Mouse (Mus musculus): ENCODE measurements at regions not wholly inside any gene's neighbourhood (a gene's known extent, or its start where the extent isn't known, plus 50 kb on each side); places are given as distances from the start of the nearest gene placed in this dataset.

GRCm38 (mm10) chr12:70617024-70617423, 164.1 kb downstream of the Tmx1 start:
- WGBS: 93% methylated on average over 1 of the region's 1 CpGs
- Histone ChIP-seq H3K4me2 (replicated peaks) (no peak overlapping the region), H3K4me3 (no peak overlapping the region), H3K9me3 (replicated peaks) (no peaks in the 10 kb centered on the region), H3K4me1 (0 out of 2 replicates have a peak, but pooled peaks cover 6% of the 10 kb centered on the region), H3K9ac (no peak overlapping the region), H3K36me3 (no peaks in the 10 kb centered on the region), H3K27ac (no peak overlapping the region), H3K27me3 (no peaks in the 10 kb centered on the region)
- ATAC-seq (ENCODE audit: low FRiP score): no peak

GRCm38 (mm10) chr12:70617979-70618378, 165.1 kb downstream of the Tmx1 start:
- H3K36me3 ChIP-seq: no peaks in the 10 kb centered on the region
- H3K27ac ChIP-seq: no peak overlapping the region
- H3K9ac ChIP-seq: no peak overlapping the region
- H3K27me3 ChIP-seq: no peaks in the 10 kb centered on the region
- no peak overlapping the region for H3K4me3 ChIP-seq
- 0 out of 2 replicates have a peak, but pooled peaks cover 6% of the 10 kb centered on the region for H3K4me1 ChIP-seq
- no peaks in the 10 kb centered on the region for H3K9me3 ChIP-seq (replicated peaks)
- ATAC-seq (ENCODE audit: low FRiP score): no peak
- no peak overlapping the region for H3K4me2 ChIP-seq (replicated peaks)
- WGBS: 83% methylated on average over 3 of the region's 3 CpGs

GRCm38 (mm10) chr12:70619436-70619835, 166.5 kb downstream of the Tmx1 start:
- 89% methylated on average over 2 of the region's 2 CpGs for WGBS
- H3K27ac ChIP-seq: no peak overlapping the region
- 0 out of 2 replicates have a peak, but pooled peaks cover 6% of the 10 kb centered on the region for H3K4me1 ChIP-seq

GRCm38 (mm10) chr12:70622019-70622418, 169.1 kb downstream of the Tmx1 start:
- no peak overlapping the region for H3K4me2 ChIP-seq (replicated peaks)
- no peaks in the 10 kb centered on the region for H3K9me3 ChIP-seq (replicated peaks)
- H3K4me1 ChIP-seq: no peaks in the 10 kb centered on the region
- no peak for ATAC-seq (ENCODE audit: low FRiP score)
- 73% methylated on average over 4 of the region's 4 CpGs for WGBS
- H3K36me3 ChIP-seq: no peaks in the 10 kb centered on the region
- no peak overlapping the region for H3K9ac ChIP-seq
- H3K4me3 ChIP-seq: no peak overlapping the region
- no peaks in the 10 kb centered on the region for H3K27me3 ChIP-seq
- H3K27ac ChIP-seq: no peak overlapping the region

More at GRCm38 (mm10) chr12:70619436-70619835, 166.5 kb downstream of the Tmx1 start:
- Histone ChIP-seq H3K4me2 (replicated peaks) (no peak overlapping the region), H3K4me3 (no peak overlapping the region), H3K9me3 (replicated peaks) (no peaks in the 10 kb centered on the region), H3K27me3 (no peaks in the 10 kb centered on the region), H3K9ac (no peak overlapping the region), H3K36me3 (no peaks in the 10 kb centered on the region)
- ATAC-seq (ENCODE audit: low FRiP score): no peak

- Histone ChIP-seq H3K27me3 (no peaks in the 10 kb centered on the region), H3K36me3 (no peaks in the 10 kb centered on the region), H3K4me3 (no peak overlapping the region), H3K9ac (no peak overlapping the region), H3K4me2 (replicated peaks) (no peak overlapping the region), H3K9me3 (replicated peaks) (no peaks in the 10 kb centered on the region), H3K27ac (no peak overlapping the region), H3K4me1 (no peaks in the 10 kb centered on the region)
- WGBS: 69% methylated on average over 9 of the region's 9 CpGs
- no peak for ATAC-seq (ENCODE audit: low FRiP score)
Observed at GRCm38 (mm10) chr12:70624298-70624980, 171.5 kb downstream of the Tmx1 start.

GRCm38 (mm10) chr12:70627638-70628037, 174.7 kb downstream of the Tmx1 start:
- 61% methylated on average over 7 of the region's 7 CpGs for WGBS
- Histone ChIP-seq H3K27me3 (no peaks in the 10 kb centered on the region), H3K9ac (no peak overlapping the region), H3K4me2 (replicated peaks) (no peak overlapping the region), H3K9me3 (replicated peaks) (no peaks in the 10 kb centered on the region), H3K4me3 (no peak overlapping the region), H3K4me1 (no peaks in the 10 kb centered on the region), H3K27ac (no peak overlapping the region), H3K36me3 (no peaks in the 10 kb centered on the region)
- no peak for ATAC-seq (ENCODE audit: low FRiP score)

- no peaks in the 10 kb centered on the region for H3K36me3 ChIP-seq
- WGBS: 80% methylated on average over 21 of the region's 21 CpGs
- H3K4me2 ChIP-seq (replicated peaks): no peak overlapping the region
- no peak overlapping the region for H3K27ac ChIP-seq
- no peak overlapping the region for H3K9ac ChIP-seq
- H3K4me3 ChIP-seq: no peak overlapping the region
- H3K4me1 ChIP-seq: no peaks in the 10 kb centered on the region
- H3K9me3 ChIP-seq (replicated peaks): no peaks in the 10 kb centered on the region
- H3K27me3 ChIP-seq: no peaks in the 10 kb centered on the region
- ATAC-seq (ENCODE audit: low FRiP score): no peak
Observed at GRCm38 (mm10) chr12:70628384-70629365, 175.8 kb downstream of the Tmx1 start.

GRCm38 (mm10) chr12:70629371-70629770, 176.5 kb downstream of the Tmx1 start:
- Histone ChIP-seq H3K27ac (no peak overlapping the region), H3K27me3 (no peaks in the 10 kb centered on the region), H3K9me3 (replicated peaks) (no peaks in the 10 kb centered on the region), H3K9ac (no peak overlapping the region), H3K4me3 (no peak overlapping the region), H3K4me1 (no peaks in the 10 kb centered on the region), H3K36me3 (no peaks in the 10 kb centered on the region), H3K4me2 (replicated peaks) (no peak overlapping the region)
- no peak for ATAC-seq (ENCODE audit: low FRiP score)
- 87% methylated on average over 5 of the region's 5 CpGs for WGBS

- no peak overlapping the region for H3K4me2 ChIP-seq (replicated peaks)
- H3K4me1 ChIP-seq: no peaks in the 10 kb centered on the region
- no peak overlapping the region for H3K27ac ChIP-seq
- no peak overlapping the region for H3K4me3 ChIP-seq
- H3K9ac ChIP-seq: no peak overlapping the region
- H3K9me3 ChIP-seq (replicated peaks): no peaks in the 10 kb centered on the region
- peaks cover 3% of the 10 kb centered on the region; the same call in 1 of the 2 replicates for H3K27me3 ChIP-seq
- WGBS: 72% methylated on average over 6 of the region's 6 CpGs
- no peak for ATAC-seq (ENCODE audit: low FRiP score)
- no peaks in the 10 kb centered on the region for H3K36me3 ChIP-seq
Observed at GRCm38 (mm10) chr12:70631281-70631680, 178.4 kb downstream of the Tmx1 start.

- ATAC-seq (ENCODE audit: low FRiP score): no peak
- 65% methylated on average over 4 of the region's 4 CpGs for WGBS
- H3K4me3 ChIP-seq: no peak overlapping the region
- no peak overlapping the region for H3K27ac ChIP-seq
- peaks cover 3% of the 10 kb centered on the region; the same call in 1 of the 2 replicates for H3K27me3 ChIP-seq
- H3K36me3 ChIP-seq: no peaks in the 10 kb centered on the region
- no peak overlapping the region for H3K9ac ChIP-seq
- no peaks in the 10 kb centered on the region for H3K4me1 ChIP-seq
- no peak overlapping the region for H3K4me2 ChIP-seq (replicated peaks)
- H3K9me3 ChIP-seq (replicated peaks): no peaks in the 10 kb centered on the region
Observed at GRCm38 (mm10) chr12:70633194-70633593, 180.3 kb downstream of the Tmx1 start.

- Histone ChIP-seq H3K9me3 (replicated peaks) (no peaks in the 10 kb centered on the region), H3K27ac (no peak overlapping the region), H3K4me3 (no peak overlapping the region), H3K4me2 (replicated peaks) (no peak overlapping the region), H3K4me1 (no peaks in the 10 kb centered on the region), H3K9ac (no peak overlapping the region), H3K27me3 (peaks cover 3% of the 10 kb centered on the region; the same call in 1 of the 2 replicates), H3K36me3 (no peaks in the 10 kb centered on the region)
- ATAC-seq (ENCODE audit: low FRiP score): no peak
- WGBS: 72% methylated on average over 13 of the region's 13 CpGs
Observed at GRCm38 (mm10) chr12:70633622-70634365, 180.9 kb downstream of the Tmx1 start.

- Histone ChIP-seq H3K27ac (no peak overlapping the region), H3K4me3 (no peak overlapping the region), H3K4me1 (no peaks in the 10 kb centered on the region), H3K4me2 (replicated peaks) (no peak overlapping the region), H3K9ac (no peak overlapping the region), H3K9me3 (replicated peaks) (no peaks in the 10 kb centered on the region), H3K27me3 (peaks cover 3% of the 10 kb centered on the region; the same call in 1 of the 2 replicates), H3K36me3 (no peaks in the 10 kb centered on the region)
- 85% methylated on average over 7 of the region's 7 CpGs for WGBS
- ATAC-seq (ENCODE audit: low FRiP score): no peak
Observed at GRCm38 (mm10) chr12:70635997-70636396, 183.1 kb downstream of the Tmx1 start.
